Mouse (Mus musculus) thymus, postnatal 25 days (tissue): ENCODE results near the gene Edn2.

Experiments used
- DNase-seq: peaks from one replicate; pipeline ENCODE4 v3.0.0; 2022

Gene Edn2

DNA sequence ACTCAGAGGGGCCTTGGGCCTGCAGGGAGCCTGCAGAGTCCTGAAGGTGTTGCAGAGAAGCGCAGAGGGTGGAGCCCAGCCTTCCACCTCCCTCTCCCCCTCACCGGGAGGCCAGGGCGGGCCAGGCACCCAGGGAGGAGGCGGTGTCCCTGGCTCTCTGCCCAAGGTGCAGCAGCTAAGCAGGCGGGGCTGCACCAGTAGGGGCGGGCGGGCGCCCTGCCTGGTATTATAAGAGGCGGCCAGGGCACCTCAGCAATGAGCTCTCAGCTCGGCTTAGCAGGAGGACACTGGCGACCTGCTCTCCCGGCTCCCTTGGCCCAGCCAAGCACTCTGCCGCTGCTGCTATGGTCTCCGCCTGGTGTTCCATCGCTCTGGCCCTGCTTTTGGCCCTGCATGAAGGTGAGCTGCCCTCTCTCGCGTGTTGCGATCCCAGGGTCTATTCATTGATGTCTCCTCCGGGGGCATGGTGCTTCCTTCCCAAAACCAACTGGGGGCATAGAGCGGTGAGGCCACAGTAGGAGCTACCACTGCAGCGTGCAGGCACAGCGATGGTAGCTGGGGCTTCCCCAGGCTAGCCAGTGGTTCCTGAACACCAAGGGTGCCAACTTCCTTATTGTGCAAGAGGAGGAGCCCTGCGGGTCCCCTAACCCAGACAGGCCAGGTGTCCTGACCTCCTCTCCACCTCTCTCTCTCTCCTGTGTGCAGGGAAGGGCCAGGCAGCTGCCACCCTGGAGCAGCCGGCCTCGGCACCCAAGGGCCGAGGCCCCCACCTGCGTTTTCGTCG lies at the start of gene Edn2:
Gene Edn2 (plus strand): TSS at position 41 of the 784 bp plus-strand sequence.
- peak; percentile 11 for DNase-seq

DNA sequence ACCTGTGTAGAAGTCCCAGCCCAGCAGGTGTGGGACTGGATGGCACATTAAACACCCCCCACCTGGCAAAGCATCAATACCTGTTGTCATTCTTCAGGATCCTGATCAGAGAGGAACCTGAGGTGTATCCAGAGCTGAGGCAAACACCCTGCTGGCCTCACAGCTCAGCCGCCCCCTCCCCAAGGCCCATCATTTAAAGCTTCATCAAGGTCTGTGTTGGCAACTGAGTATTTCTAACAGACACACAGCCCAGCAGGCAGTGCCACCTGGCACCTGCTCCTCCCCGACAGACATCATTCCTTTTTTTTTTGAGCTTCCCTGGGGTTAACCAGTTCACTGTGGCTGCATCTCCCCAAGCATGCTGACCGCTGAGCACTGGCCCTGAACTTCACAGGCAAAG lies 45.5 kb upstream of the Edn2 start:
- DNase-seq = no peak

DNA sequence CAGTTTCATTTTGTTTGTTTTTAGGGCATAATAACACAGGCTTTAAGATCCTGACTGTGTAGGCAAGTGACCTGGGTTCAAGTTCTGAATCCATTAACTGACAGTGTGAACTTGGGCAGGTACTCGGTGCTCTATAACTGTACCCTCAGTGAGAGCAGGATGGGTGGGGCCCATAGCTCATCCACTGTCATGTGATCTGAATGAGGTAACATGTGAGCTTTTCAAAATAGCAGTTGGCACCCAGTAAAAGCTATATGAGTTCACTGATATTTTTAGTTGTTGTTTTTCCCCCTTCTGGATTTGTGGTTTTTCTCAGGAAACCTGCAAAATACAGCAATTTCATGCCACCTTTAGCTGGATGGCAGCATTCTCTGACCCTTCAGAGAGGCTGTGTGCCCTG lies 44.7 kb upstream of the Edn2 start:
- no peak for DNase-seq

DNA sequence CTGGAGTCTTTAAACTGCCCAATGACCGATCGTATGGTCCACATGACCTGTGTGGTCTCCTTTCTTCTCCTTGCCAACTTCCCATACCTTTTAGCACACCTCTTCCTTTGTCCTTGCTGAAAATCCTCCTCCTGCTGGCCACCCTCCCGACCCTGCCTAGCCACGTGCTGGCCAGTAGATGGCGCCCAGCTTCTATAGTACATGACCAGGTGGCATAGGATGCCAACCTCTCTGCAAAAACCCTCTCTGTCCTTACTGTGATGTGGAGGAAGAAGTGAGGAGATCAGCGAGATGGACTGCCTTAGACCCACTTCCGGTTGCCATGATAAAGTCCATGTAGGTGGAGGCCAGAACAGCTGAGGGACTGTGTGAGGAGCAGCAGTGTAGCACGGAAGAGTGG lies 40.7 kb upstream of the Edn2 start:
- DNase-seq = peak; percentile 64

DNA sequence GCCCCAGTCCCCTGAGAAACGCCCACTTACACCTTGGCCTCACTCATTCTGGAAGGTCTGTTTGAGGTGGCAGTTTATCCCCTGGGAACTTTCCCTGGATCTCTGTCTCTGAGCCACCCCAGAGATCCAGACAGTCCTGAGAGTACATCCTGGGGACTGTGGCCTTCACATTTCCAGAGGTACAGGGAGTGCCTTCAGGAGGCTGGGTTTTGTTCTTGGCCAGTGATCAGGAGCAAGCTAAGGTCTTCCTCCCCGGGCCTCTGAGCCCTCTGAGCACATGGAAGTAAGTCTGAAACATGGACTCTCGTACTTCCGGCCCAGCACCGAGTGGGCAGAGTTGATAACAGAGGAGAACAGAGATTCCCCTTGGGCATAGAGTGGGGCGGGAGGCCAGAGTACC lies 36.4 kb upstream of the Edn2 start:
- DNase-seq = no peak

DNA sequence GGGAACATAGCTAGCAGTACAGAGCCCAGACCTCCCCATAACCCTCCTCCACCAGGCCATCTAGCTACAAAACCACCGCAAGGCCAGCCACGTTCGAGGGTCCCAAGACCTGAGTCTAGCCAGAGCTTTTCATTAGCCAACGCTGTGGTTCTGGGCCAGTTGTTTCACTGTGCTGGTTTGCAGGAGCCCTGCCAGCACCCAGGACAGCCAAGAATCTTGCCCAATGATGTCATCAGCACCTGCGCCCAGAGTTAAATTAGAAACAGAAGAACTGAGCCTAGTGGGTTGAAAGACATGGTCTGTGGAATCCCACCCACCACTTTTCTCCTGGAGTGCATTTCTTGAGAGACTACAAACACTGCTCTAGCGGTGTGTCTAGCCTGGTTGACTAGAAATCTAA lies 35.0 kb upstream of the Edn2 start:
- no peak for DNase-seq

DNA sequence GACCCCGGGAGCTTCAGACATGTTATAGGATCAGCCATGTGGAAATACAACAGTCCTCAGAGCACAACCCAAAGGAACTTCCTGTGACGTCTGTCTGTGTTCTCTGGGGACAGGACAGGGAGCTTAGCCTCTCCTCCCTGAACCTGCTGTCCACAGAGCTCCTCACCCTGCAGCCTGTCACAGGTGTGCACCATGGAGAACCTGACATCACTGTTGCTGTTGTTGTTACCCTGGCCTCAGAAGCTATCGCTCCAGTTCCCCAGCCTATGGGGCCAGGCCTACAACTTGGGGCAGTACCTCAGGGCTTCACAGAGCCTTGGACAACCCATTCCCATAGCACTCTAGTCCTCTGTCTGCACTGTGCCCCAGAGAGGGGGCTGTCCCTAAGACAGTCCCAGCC lies 33.7 kb upstream of the Edn2 start:
- DNase-seq = no peak

DNA sequence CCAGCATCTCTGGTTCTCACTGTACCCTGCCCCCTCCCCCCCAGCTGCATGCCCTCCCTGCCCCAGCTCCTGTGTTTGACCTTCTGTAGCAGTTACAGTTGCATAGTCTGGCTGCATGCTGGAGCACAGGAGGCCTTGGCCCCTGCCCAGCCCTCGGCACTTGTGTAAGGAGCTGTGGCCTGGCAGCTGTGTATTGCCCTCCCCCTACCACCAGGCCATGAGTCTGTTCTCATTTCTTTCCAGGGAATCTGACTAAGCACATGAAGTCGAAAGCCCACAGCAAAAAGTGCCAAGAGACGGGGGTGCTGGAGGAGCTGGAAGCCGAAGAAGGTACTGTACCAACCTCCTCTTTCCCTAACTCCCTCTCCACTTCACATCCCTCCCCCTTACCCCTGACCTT lies 33.0 kb upstream of the Edn2 start:
- DNase-seq = no peak

DNA sequence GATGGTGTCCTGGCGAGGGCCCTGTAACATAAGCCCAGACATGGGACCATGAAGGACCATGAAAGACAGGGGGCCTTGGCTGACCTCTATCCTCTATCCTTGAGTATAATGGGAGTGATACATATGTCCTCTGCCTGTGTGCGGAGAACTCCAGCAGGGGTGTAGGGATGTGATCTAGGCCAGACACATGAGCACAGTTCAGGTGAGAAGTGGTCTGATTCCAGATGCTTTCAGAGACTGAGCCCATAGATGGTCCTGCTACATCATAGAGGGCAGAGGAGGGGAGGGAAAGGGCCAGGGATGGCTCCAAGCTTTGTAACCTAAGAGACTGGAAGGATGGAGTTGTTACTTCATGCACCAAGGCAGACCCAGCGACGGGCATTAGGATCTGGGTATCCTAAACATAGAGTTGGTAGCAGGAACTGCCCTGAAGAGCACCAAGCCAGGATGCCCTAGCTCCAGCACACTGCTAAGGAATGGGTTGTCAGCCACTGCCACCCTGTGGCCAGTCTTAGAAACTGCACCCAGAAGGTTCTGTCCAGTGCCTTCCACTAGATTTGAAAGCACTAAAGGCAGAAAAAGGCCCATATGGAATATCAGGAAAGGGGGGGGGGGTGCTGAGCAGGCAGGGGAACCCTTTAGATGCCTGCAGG lies 31.6 kb upstream of the Edn2 start:
- DNase-seq = peak; percentile 54

DNA sequence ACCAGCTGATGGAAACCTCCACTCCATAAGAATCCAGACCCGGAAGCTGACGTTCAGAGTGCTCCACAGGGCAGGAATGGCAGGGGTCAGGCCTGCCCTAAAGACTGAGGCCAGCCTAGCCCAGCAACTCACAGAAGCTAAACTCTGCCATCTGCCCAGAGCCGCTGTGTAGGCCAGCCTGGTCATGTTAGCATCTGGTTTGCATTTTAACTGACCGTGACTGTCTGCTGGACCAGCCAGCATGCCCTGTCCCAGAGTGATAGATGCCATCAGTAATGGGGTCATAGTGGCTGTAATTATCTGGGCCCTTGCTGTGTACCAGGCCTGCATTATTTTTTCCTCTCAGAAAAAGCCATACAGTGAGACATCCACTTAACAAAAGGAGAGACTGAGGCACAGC lies 30.1 kb upstream of the Edn2 start:
- DNase-seq = no peak

DNA sequence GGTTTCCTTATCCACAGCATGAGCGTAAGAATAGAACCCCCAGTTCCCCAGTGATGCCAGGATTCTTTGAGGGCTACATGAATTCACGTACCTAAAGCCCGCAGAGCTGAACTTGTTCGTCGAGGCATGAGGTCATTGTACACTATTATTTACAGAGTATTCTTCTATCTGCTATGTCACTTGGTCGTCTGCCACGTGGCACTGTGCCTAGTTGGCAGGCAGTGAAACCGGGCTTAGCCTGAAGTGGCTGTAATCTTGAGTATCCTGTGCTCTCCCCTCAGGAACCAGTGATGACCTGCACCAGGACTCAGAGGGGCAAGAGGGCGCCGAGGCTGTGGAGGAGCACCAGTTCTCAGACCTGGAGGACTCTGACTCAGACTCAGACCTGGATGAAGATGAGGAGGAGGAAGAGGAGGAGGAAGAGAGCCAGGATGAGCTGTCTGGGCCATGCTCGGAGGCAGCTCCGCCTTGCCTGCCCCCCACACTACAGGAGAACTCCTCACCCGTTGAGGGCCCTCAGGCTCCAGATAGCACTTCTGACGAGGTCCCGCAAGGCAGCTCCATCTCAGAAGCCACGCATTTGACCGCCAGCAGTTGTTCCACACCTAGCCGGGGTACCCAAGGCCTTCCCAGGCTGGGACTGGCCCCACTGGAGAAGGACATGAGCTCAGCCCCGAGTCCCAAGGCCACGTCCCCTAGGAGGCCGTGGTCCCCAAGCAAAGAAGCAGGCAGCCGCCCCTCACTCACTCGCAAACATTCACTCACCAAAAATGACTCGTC lies 29.4 kb upstream of the Edn2 start:
- DNase-seq = no peak

DNA sequence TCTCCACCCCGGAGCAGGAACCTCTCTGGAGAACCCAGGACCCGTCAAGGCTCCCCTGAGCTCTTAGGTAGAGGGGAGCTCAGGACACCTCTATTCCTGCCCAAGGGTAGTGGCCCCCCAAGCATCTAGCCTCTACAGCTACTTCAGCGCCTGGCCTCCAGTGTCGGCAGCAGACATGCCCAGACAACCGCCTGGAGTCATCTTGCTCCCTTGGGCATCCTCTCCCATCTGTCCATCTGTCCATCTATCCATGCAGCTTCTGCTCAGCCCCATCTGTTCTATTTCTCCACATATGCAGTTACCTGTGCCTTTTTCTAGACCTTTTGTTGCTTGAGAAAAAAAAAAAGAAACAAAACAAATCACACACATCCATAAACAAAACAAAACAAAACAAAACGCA lies 26.8 kb upstream of the Edn2 start:
- no peak for DNase-seq

DNA sequence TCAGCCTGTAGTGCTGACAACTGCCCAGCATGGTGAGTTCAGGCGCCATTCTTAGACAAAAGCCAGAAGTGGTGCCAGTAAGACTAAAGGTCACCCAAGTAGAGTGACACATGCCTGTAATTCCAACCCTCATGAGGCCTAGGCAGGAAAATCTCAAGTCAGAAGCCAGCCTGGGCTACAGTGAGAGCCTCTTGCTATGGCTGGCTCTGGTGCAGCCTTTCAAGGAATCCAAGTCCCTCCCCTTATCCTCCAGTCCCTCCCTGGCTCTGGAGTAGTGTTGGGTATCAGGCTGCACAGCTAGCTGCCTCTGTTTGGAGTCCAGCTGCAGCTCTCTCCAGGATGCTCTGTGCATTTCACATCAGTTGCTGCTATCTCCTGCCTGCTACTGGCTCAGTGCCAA lies 19.2 kb upstream of the Edn2 start:
- DNase-seq = no peak

DNA sequence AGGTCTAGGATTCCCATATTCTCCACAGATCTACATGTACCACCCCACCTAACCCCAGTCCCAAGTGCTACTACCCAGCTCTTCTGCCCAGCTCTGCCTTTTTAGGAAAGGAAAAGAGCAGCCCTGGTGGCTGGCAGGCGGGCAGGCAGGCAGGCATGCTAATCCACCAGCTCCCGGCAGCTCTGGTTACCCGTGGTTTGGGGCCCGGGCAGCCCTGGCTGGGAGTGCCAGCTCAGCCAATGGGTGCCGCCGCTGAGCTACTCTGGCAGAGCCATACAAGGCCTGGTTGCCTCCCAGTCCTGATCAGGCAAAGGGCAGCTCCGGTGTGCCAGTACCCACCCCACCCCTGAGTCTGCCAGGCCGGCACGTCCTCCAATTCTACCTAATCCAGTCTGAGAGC lies 18.1 kb upstream of the Edn2 start:
- no peak for DNase-seq

DNA sequence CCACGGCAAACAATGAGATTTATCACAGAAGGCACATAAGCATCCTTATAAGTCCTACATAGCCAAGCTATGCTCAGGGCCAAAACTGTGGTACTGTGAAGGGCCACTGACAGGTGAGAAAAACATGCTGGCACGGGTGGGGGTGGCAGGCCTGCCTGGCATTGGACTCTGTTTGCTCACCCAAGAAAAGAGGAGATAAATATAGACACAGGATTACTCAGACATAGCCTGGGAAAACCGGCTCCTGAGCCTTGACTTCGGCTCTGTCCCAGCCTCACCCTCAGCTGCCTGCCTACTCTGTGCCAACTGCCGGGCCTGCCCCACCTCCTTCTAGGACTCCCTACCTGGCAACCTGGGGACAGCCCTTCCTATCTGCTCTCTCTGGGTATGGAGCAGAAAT lies 16.7 kb upstream of the Edn2 start:
- no peak for DNase-seq

DNA sequence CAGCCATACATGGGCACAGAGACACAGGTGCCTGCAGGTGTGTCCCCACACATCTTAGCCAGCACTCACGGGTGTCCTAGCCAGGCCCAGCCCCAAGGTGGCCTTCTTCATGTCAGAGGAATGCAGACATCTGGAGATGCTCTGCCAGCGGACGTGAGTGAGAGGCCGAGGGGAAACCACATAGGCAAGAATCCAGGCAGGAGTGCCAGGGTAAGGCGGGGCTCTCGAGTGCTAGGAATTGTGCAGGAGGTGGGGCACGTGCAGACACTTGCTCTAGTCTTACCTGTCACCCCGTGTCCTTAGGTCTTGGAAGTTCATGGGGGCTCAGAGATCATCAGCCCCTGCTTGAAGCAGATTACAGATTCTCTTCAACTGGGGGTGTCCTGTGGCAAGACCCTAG lies 15.1 kb upstream of the Edn2 start:
- DNase-seq = no peak

DNA sequence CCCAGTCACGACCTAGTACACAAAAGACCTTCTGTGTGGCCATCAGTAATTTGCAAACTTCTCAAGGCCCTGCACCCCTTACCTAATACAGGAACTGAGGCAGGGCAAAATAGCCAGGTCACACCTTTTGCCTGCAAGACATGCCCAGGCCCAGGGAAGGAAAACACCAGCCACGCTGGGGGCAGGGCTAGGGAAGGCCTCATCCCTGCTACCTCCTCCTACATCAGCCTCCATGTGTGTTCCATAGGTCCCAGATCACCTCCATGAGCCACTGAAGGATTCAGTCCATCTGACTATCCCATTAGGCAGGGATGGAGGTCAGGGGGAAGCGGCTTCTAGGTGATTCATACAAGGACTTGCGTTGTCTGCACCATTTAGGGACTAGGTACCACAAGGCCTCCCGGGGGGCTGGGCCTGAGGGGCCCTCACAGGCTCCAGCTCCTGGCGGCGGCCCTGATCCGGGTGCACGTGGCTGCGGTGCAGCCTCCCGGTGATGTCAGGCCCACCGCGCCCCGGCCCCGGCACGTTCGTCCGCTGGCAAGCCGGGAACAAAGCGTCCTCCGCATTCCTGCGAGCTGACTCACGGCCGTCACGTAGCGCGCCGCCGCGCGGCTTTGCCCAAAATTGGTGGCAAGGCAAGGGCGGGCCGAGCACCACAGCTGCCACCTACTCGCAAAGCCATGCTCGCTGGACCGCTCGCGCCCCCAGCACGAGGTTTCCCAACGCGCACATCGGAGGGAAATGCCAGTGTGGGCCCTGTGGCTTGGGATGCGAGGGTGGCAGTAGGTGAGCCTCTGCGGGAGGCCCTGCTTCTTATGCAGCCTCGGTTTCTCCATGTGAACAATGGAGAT lies 12.5 kb upstream of the Edn2 start:
- peak; percentile 29 for DNase-seq

DNA sequence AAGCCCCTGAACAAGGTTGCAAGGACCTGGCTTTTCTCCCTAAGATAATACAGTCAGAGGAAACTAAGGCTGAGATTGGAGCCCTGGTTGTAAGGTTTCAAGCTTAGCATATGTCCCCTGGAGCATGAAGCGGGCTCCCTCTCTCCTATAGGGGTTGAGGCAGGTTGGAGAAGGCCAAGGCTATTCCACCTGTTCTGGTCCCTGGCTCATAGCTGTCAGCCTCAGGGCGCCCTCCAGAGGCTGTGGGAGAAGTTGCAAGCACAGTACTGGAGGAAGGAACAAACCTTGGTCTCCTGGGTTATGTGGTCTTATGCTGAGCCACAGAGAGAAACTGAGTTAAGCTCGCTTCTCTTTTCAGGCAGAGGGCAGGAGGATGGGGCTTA lies 11.9 kb upstream of the Edn2 start:
- peak; percentile 16 for DNase-seq

DNA sequence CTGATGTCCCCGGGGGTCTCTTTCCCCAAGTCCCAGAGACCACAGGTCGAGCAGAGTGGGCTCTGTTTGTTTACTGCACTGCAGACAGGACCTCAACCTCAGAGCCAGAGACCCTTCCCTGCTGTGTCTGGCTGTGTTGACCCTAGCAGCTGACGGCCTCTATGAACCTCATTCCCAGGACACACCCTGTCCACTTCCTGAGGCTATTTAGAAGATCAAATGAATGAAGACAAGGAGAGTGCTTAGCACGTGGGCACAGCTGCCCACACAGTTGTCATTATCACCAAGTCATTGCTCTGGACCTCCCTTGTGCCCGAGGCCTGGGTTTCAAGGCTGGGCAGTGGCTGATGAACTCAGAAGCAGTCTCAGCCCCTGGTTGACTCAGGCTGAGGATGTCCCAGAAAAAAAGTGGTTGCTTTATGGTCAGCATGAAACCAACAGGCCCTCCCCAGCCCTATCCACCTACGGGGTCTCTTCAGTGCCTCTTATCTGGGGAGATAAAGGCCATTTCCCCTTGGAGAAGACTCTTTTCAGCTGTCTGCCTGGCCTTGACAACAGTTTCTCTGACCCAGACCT lies 10.6 kb upstream of the Edn2 start:
- no peak for DNase-seq

DNA sequence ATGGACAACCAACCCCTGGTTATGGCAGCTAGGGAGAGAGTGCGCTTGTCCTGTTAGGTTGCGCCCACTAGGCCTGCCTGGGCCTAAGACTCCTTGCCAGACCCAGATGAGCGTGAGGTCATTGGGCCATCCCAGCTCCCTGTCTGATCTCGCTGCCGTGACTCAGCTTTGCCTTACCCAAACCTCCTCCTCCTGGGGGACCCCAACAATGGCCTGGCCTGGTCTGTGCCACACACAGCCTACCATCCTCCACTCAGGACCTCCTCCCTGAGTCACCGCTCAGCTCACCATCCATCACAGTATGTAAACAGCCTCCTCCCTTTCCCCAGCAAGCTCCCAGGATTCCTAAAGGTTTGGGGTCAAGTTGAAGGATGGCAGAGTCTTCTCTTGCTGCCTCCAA lies 9.1 kb upstream of the Edn2 start:
- no peak for DNase-seq

DNA sequence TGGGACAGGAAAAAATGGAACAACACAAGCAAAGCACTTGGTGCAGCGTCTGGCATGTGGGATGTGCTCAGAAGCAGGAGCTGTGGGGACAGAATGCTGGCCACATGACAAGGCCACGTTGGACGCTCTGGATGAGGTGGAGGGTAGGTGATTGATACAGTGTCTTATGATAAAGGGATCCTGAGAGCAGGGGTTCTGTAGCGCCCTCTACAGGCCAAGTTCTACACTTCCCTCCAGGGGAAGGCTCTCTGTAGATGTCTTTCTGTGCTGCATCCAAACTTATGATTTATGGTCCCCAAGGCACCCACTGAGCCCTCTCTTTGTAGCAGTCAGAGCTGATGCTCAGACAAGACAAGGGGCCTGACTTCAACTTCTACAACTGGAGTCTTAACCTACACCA lies 8.4 kb upstream of the Edn2 start:
- no peak for DNase-seq

DNA sequence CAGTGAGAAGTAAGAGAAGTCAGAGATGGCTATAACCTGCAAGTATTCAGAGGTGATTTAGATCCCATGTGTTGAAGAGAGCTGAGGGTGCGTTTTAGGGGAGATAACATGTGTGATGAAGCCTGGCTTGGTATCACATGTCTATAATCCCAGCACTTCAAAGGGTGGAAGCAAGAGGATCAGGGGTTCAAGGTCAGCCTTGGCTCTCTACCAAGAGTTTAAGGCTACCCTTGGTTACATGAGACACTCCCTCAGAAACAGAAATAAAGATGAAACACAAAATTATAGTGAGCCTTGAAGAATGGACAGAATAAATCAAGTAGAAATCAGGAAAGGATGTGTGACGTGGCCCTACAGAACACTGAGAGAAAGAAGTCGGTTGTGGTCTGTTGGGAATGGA lies 7.3 kb upstream of the Edn2 start:
- no peak for DNase-seq
